Mouse (Mus musculus): ENCODE measurements around the gene Kcne1.

Kcne1 gene

DNA sequence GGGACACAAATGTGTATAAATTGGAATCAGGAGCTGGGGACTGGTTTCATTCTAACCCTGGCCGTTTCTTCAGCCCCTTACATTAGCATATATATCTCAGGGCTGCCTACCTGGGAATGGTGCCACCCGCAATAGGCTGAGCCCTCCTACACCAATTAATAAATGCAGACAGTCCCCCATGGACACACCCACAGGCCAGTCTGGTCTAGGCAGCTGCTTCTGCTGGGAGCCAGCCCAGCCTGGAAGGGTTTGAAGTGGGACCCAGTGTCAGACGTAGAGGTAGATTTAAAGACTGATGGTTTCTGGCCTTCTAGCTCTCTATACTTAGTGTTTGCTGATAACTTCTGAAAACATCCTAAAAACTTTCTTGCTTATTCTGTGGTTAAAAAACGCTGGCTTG lies 50.1 kb downstream of the Kcne1 start:
- no peak for DNase-seq (ENCODE audit: extremely low spot score)

GRCm38 (mm10) chr16:92307947-92308346 lies 51.3 kb downstream of the Kcne1 start:
- no peak for DNase-seq (ENCODE audit: extremely low spot score)

- no peak for DNase-seq (ENCODE audit: extremely low spot score)
These were observed 53.7 kb downstream of the Kcne1 start for GRCm38 (mm10) chr16:92305519-92305918.

GRCm38 (mm10) chr16:92302506-92302905 lies 56.8 kb downstream of the Kcne1 start:
- no peak for DNase-seq (ENCODE audit: extremely low spot score)

DNA sequence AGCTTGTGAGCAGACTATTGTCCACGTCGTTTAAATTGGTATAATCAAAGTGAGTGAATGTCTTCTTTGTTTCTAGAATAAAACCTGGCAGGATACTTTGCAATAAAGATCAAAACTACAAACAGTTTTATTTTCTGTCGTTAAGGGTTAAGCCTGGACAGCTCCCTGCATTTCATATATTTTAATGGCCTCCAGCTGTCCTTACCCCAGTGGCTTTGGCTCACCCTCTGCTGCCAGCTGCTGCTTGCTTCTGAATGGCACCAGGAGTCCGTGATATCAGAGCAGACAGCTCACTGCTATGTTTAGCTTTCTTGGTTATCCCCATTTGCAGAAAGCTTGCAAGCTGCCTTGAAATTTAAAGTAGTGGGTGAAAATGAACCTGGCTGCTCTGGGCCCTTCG lies 57.3 kb downstream of the Kcne1 start:
- no peak for DNase-seq (ENCODE audit: extremely low spot score)

GRCm38 (mm10) chr16:92301412-92301806 lies 57.9 kb downstream of the Kcne1 start:
- DNase-seq (ENCODE audit: extremely low spot score) = no peak

GRCm38 (mm10) chr16:92300649-92301411 lies 58.4 kb downstream of the Kcne1 start, which contains the start of gene Smim11:
Gene Smim11, plus strand, starts transcription at chr16:92301286.
- peak; percentile 95 for DNase-seq (ENCODE audit: extremely low spot score)

Measured in embryo, embryonic 9.5 days (tissue).